Mouse (Mus musculus) liver, embryonic 15.5 days (tissue): ENCODE measurements around the gene Ccp110. TPM values are rescaled to one million over a fixed set of nuclear protein-coding genes. Genes with fewer than 3 reads are reported as not detected.

Experiments used
- ATAC-seq: fragments of 200-750 bp; cut with Nextera tagmentation; 2 replicates; pipeline ENCODE4 v1.8.0; 2017; ENCODE audit warnings: moderate number of reproducible peaks, mild to moderate bottlenecking, moderate library complexity; ENCODE audit not compliant: insufficient read depth
- H3K27ac ChIP-seq: fragments of 300-500 bp; sonication (generic); replicated peaks from 2 replicates; pipeline ENCODE4 v1.5.1; 2015; ENCODE audit warnings: mild to moderate bottlenecking, inconsistent platforms
- H3K27me3 ChIP-seq: fragments of 300-500 bp; sonication (generic); 2 replicates; pipeline ENCODE4 v1.6.1; 2015; ENCODE audit warnings: mild to moderate bottlenecking, inconsistent platforms
- H3K36me3 ChIP-seq: fragments of 300-500 bp; sonication (generic); replicated peaks from 2 replicates; pipeline ENCODE4 v1.6.1; 2015; ENCODE audit warnings: moderate library complexity, mild to moderate bottlenecking, inconsistent platforms
- H3K4me1 ChIP-seq: fragments of 300-500 bp; sonication (generic); replicated peaks from 2 replicates; pipeline ENCODE4 v1.6.1; 2015; ENCODE audit warnings: inconsistent platforms
- H3K4me2 ChIP-seq: fragments of 300-500 bp; sonication (generic); 2 replicates; pipeline ENCODE4 v1.6.1; 2015; ENCODE audit warnings: moderate library complexity, mild to moderate bottlenecking, inconsistent platforms
- H3K4me3 ChIP-seq: fragments of 300-500 bp; sonication (generic); replicated peaks from 2 replicates; pipeline ENCODE4 v1.5.1; 2015; ENCODE audit warnings: mild to moderate bottlenecking, inconsistent platforms
- H3K9ac ChIP-seq: fragments of 300-500 bp; sonication (generic); 2 replicates; pipeline ENCODE4 v1.6.1; 2015; ENCODE audit warnings: moderate library complexity, mild to moderate bottlenecking, inconsistent platforms
- H3K9me3 ChIP-seq: fragments of 300-500 bp; sonication (generic); replicated peaks from 2 replicates; pipeline ENCODE4 v1.6.1; 2016; ENCODE audit warnings: inconsistent platforms
- WGBS: fragments of 180-500 bp; shearing (Covaris S2); methylation state at CpG from one replicate; pipeline ENCODE4 v1.1.7; 2015; ENCODE audit warnings: mixed read lengths; ENCODE audit not compliant: insufficient replicate concordance; 5-methylcytosine and 5-hydroxymethylcytosine counted together
- polyA plus RNA-seq: library from polyadenylated mRNA; unstranded; fragments of >200 nt; fragmentation: Nextera tagmentation; extraction: Ambion mirVana; gene quantifications from 2 replicates; pipeline ENCODE4 v1.2.1, GENCODE M21; 2015

Gene Ccp110
- polyA plus RNA-seq, 1 experiment from 2014 or later = 8.4 TPM

DNA sequence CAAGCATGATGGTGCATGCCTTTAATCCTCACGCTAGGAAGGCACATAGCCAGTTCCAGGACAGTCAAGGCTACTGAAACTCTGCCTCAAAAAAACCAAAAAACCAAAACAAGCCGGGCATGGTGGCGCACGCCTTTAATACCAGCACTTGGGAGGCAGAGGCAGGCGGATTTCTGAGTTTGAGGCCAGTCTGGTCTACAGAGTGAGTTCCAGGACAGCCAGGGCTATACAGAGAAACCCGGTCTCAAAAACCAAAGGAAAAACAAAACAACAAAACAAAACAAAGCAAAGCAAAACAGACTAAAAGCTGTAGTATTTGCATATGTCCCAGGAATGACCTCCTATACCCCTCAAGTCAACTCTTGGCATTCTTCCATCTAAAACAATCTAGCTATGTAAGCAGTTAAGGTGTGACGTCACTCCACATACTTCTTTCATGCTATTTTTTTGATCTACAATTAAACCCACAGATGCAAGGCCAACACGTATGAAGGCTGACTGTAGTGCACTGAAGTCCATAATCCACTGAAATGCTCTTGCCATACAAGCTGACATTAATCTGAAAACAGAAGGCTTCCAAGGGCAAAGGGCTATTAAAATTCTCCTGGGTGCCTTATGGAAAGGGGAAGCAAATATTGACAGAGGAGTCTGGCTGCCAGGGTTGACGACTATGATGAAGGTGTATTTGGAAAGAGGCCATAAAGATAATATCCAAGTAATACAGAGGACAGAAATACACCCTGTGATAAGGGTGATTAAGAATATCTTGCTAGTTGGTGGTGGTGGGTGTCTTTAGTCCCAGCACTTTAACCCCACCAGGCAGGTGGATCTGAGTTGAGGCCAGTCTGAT is 8.1 kb upstream of the Ccp110 start:
- 0 out of 2 replicates have a peak, but pooled peaks have one; percentile 7 for ATAC-seq
- Histone ChIP-seq H3K4me2 (peak overlapping the region; percentile 91), H3K27ac (peak overlapping the region; percentile 92), H3K36me3 (peaks cover 18% of the 10 kb centered on the region), H3K4me3 (peak overlapping the region; percentile 94), H3K9me3 (no peaks in the 10 kb centered on the region), H3K9ac (peak overlapping the region; percentile 91), H3K27me3 (no peaks in the 10 kb centered on the region), H3K4me1 (peaks cover 57% of the 10 kb centered on the region)
- WGBS = 63% methylated on average over 9 of the region's 9 CpGs

GRCm38 (mm10) chr7:118705101-118705961 is 7.0 kb upstream of the Ccp110 start, which contains the start of gene Gde1:
Gene Gde1, minus strand, starts transcription at chr7:118705778.
- no peaks in the 10 kb centered on the region for H3K9me3 ChIP-seq
- H3K36me3 ChIP-seq = peaks cover 14% of the 10 kb centered on the region
- peak within 1 kb of the TSS; percentile 91 for H3K9ac ChIP-seq
- under 1% methylated on average over 66 of the region's 66 CpGs for WGBS
- H3K4me2 ChIP-seq = peak within 1 kb of the TSS; percentile 91
- no peaks in the 10 kb centered on the region for H3K27me3 ChIP-seq
- H3K27ac ChIP-seq = peak within 1 kb of the TSS; percentile 92
- peak; percentile 86 for ATAC-seq
- peak within 1 kb of the TSS; percentile 94 for H3K4me3 ChIP-seq
- peaks cover 53% of the 10 kb centered on the region for H3K4me1 ChIP-seq

- Histone ChIP-seq H3K4me2 (peak overlapping the region; percentile 91), H3K9me3 (no peaks in the 10 kb centered on the region), H3K36me3 (peaks cover 11% of the 10 kb centered on the region; the same call in 1 of the 2 replicates), H3K27ac (peak overlapping the region; percentile 92; the same call in 1 of the 2 replicates), H3K4me3 (peak overlapping the region; percentile 94), H3K4me1 (peaks cover 53% of the 10 kb centered on the region), H3K9ac (peak overlapping the region; percentile 91; the same call in 1 of the 2 replicates), H3K27me3 (no peaks in the 10 kb centered on the region)
- no peak for ATAC-seq
- WGBS = 42% methylated on average over 6 of the region's 6 CpGs
These were observed 6.3 kb upstream of the Ccp110 start for GRCm38 (mm10) chr7:118706051-118706450.

DNA sequence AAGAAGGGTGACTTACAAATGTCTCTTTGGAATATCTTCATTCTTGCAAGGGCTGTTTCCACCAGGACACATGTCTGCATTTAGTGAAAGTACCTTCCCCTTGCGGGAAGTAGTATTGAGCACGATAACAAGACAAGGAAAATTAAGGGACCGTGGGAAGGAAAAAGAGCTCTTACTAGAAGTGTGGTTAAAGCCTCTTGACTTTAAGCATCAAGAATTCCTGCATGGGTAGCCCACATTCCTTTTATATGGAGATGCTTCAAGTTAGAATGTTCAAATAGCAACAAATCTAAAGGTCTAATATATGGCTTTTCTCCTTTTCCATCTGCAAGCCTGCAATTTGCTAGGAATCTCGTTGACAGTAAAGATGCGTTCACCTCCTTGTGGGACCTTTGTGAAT is 5.9 kb upstream of the Ccp110 start:
- peaks cover 11% of the 10 kb centered on the region; the same call in 1 of the 2 replicates for H3K36me3 ChIP-seq
- no peaks in the 10 kb centered on the region for H3K9me3 ChIP-seq
- H3K4me3 ChIP-seq = no peak overlapping the region
- H3K9ac ChIP-seq = no peak overlapping the region
- peaks cover 53% of the 10 kb centered on the region for H3K4me1 ChIP-seq
- WGBS = 78% methylated on average over 5 of the region's 5 CpGs
- H3K4me2 ChIP-seq = no peak overlapping the region
- no peak for ATAC-seq
- no peak overlapping the region for H3K27ac ChIP-seq
- H3K27me3 ChIP-seq = no peaks in the 10 kb centered on the region

DNA sequence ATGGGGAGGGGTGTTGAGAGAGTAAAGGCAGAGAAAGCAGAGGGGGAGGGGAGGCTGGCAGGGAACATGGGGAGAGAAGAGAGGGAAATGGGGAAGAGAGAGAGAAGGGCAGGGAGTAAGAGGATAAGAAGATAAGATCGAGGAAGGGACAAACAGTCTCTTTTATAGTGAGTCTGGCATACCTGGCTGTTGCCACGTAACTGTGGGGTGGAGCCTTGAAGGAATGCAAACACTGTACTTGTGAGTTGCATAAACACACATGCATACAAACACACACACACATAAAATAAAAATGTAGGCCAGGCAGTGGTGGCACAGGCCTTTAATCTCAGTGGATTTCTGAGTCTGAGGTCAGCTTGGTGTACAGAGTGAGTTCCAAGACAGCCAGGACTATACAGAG is 5.1 kb upstream of the Ccp110 start:
- ATAC-seq = no peak
- H3K36me3 ChIP-seq = peaks cover 4% of the 10 kb centered on the region; the same call in 1 of the 2 replicates
- no peaks in the 10 kb centered on the region for H3K9me3 ChIP-seq
- no peak overlapping the region for H3K27ac ChIP-seq
- no peaks in the 10 kb centered on the region for H3K27me3 ChIP-seq
- no peak overlapping the region for H3K4me3 ChIP-seq
- H3K9ac ChIP-seq = no peak overlapping the region
- 54% methylated on average over 2 of the region's 2 CpGs for WGBS
- no peak overlapping the region for H3K4me2 ChIP-seq
- peaks cover 53% of the 10 kb centered on the region for H3K4me1 ChIP-seq

GRCm38 (mm10) chr7:118708002-118708401 is 4.3 kb upstream of the Ccp110 start:
- no peak overlapping the region for H3K9ac ChIP-seq
- H3K4me2 ChIP-seq = no peak overlapping the region
- no peaks in the 10 kb centered on the region for H3K27me3 ChIP-seq
- no peaks in the 10 kb centered on the region for H3K9me3 ChIP-seq
- no peaks in the 10 kb centered on the region; the same call in 1 of the 2 replicates for H3K36me3 ChIP-seq
- H3K27ac ChIP-seq = no peak overlapping the region
- ATAC-seq = no peak
- 45% methylated on average over 4 of the region's 4 CpGs for WGBS
- peaks cover 49% of the 10 kb centered on the region for H3K4me1 ChIP-seq
- H3K4me3 ChIP-seq = no peak overlapping the region

GRCm38 (mm10) chr7:118710776-118711175 is 1.6 kb upstream of the Ccp110 start:
- Histone ChIP-seq H3K9me3 (no peaks in the 10 kb centered on the region), H3K4me2 (no peak overlapping the region), H3K4me3 (no peak overlapping the region)

GRCm38 (mm10) chr7:118714873-118715272 is 2.5 kb downstream of the Ccp110 start:
- no peak for ATAC-seq
- 89% methylated on average over 1 of the region's 1 CpGs for WGBS
- Histone ChIP-seq H3K9ac (no peak overlapping the region), H3K4me3 (no peak overlapping the region), H3K4me2 (no peak overlapping the region), H3K27me3 (no peaks in the 10 kb centered on the region), H3K4me1 (peaks cover 22% of the 10 kb centered on the region), H3K9me3 (no peaks in the 10 kb centered on the region), H3K27ac (no peak overlapping the region), H3K36me3 (peaks cover 32% of the 10 kb centered on the region)

More at GRCm38 (mm10) chr7:118710776-118711175, 1.6 kb upstream of the Ccp110 start:
- no peak for ATAC-seq
- Histone ChIP-seq H3K27ac (no peak overlapping the region), H3K4me1 (peaks cover 35% of the 10 kb centered on the region), H3K27me3 (no peaks in the 10 kb centered on the region), H3K9ac (no peak overlapping the region), H3K36me3 (peaks cover 7% of the 10 kb centered on the region)
- WGBS = 62% methylated on average over 5 of the region's 5 CpGs

DNA sequence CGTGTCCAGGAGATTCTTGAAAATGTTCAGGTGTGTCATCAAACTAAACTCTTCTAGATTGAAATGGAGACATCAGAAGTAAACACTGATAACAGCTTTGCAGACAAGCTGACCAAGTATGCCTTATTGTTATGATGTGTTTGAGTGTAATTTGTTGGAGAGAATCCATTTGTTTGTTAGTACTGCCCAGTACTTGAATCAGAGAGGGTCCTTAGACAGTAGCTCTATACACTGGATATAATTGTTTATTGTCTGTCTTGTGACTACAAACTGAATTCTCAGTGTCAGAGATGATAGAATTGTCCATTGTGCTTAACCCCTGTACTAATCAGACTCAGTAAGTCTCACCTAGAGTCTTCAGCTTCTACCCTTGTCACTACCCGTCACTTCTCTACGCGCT is 5.7 kb downstream of the Ccp110 start:
- H3K4me1 ChIP-seq = peaks cover 10% of the 10 kb centered on the region
- H3K36me3 ChIP-seq = peaks cover 53% of the 10 kb centered on the region
- no peak overlapping the region for H3K4me2 ChIP-seq
- no peaks in the 10 kb centered on the region for H3K9me3 ChIP-seq
- H3K4me3 ChIP-seq = no peak overlapping the region
- no peak overlapping the region for H3K9ac ChIP-seq
- H3K27ac ChIP-seq = no peak overlapping the region
- WGBS = 84% methylated on average over 4 of the region's 4 CpGs
- no peak for ATAC-seq
- no peaks in the 10 kb centered on the region for H3K27me3 ChIP-seq

GRCm38 (mm10) chr7:118723927-118724326 is 11.6 kb downstream of the Ccp110 start:
- Histone ChIP-seq H3K9me3 (no peaks in the 10 kb centered on the region), H3K9ac (no peak overlapping the region), H3K27me3 (no peaks in the 10 kb centered on the region), H3K36me3 (peaks cover 72% of the 10 kb centered on the region), H3K4me3 (no peak overlapping the region), H3K4me1 (no peaks in the 10 kb centered on the region), H3K4me2 (no peak overlapping the region), H3K27ac (no peak overlapping the region)
- no peak for ATAC-seq
- 85% methylated on average over 9 of the region's 9 CpGs for WGBS

- Histone ChIP-seq H3K4me2 (no peak overlapping the region), H3K27ac (no peak overlapping the region), H3K9me3 (no peaks in the 10 kb centered on the region), H3K4me3 (no peak overlapping the region), H3K9ac (no peak overlapping the region), H3K4me1 (no peaks in the 10 kb centered on the region), H3K27me3 (no peaks in the 10 kb centered on the region), H3K36me3 (peaks cover 77% of the 10 kb centered on the region)
- no peak for ATAC-seq
- WGBS = 60% methylated on average over 2 of the region's 2 CpGs
These were observed 13.1 kb downstream of the Ccp110 start for GRCm38 (mm10) chr7:118725459-118725858.
